Mouse (Mus musculus) testis, adult 2 months (tissue): ENCODE measurements around the gene Hoxa3. TPM values are rescaled to one million over a fixed set of nuclear protein-coding genes. Genes with fewer than 3 reads are reported as not detected.

Source experiments
- H3K27ac ChIP-seq: fragments of 200-500 bp; 2 replicates; pipeline ENCODE4 v1.5.1; 2012; ENCODE audit warnings: low read depth, low read length; ENCODE audit not compliant: control insufficient read depth, insufficient read depth
- H3K27me3 ChIP-seq: fragments of 200-500 bp; 2 replicates; pipeline ENCODE4 v1.6.1; 2012; ENCODE audit warnings: mild to moderate bottlenecking, low read length, moderate library complexity; ENCODE audit not compliant: control insufficient read depth, insufficient read depth
- H3K36me3 ChIP-seq: fragments of 200-500 bp; 2 replicates; pipeline ENCODE4 v1.6.1; 2012; ENCODE audit warnings: mild to moderate bottlenecking, low read length; ENCODE audit not compliant: control insufficient read depth, insufficient read depth
- H3K4me1 ChIP-seq: fragments of 200-500 bp; 2 replicates; pipeline ENCODE4 v1.6.1; 2012; ENCODE audit warnings: low read length; ENCODE audit not compliant: control insufficient read depth, insufficient read depth
- H3K4me3 ChIP-seq: fragments of 200-500 bp; 2 replicates; pipeline ENCODE4 v1.5.1; 2012; ENCODE audit warnings: low read depth, mild to moderate bottlenecking, low read length, moderate library complexity, mixed read lengths; ENCODE audit not compliant: control insufficient read depth
- CTCF ChIP-seq: fragments of 200-500 bp; IDR thresholded peaks from 2 replicates; pipeline ENCODE4 v1.5.1; 2012; ENCODE audit warnings: low read depth, mild to moderate bottlenecking, inconsistent platforms, low read length, moderate library complexity; ENCODE audit not compliant: control insufficient read depth, insufficient read depth, insufficient replicate concordance
- POLR2A ChIP-seq: fragments of 200-500 bp; IDR thresholded peaks from 2 replicates; pipeline ENCODE4 v1.6.1; 2012; ENCODE audit warnings: low read depth, mild to moderate bottlenecking, inconsistent platforms, low read length, moderate library complexity; ENCODE audit not compliant: control insufficient read depth
- polyA plus RNA-seq: library from polyadenylated mRNA; depleted of rRNA; stranded (reverse); fragments of >200 nt; gene quantifications from 2 replicates; pipeline ENCODE4 v1.2.3, GENCODE M21; 2012

Hoxa3 gene
- polyA plus RNA-seq, 1 experiment = 5.8 TPM

- no peak for TF ChIP-seq POLR2A
- TF ChIP-seq CTCF = no peak
- H3K27me3 ChIP-seq = peaks cover 21% of the 10 kb centered on the region
- no peaks in the 10 kb centered on the region for H3K36me3 ChIP-seq
- no peak overlapping the region for H3K4me3 ChIP-seq
- H3K4me1 ChIP-seq = peaks cover 19% of the 10 kb centered on the region
- H3K27ac ChIP-seq = no peak overlapping the region
These were observed 9.6 kb upstream of the Hoxa3 start for GRCm38 (mm10) chr6:52222729-52223128.

DNA sequence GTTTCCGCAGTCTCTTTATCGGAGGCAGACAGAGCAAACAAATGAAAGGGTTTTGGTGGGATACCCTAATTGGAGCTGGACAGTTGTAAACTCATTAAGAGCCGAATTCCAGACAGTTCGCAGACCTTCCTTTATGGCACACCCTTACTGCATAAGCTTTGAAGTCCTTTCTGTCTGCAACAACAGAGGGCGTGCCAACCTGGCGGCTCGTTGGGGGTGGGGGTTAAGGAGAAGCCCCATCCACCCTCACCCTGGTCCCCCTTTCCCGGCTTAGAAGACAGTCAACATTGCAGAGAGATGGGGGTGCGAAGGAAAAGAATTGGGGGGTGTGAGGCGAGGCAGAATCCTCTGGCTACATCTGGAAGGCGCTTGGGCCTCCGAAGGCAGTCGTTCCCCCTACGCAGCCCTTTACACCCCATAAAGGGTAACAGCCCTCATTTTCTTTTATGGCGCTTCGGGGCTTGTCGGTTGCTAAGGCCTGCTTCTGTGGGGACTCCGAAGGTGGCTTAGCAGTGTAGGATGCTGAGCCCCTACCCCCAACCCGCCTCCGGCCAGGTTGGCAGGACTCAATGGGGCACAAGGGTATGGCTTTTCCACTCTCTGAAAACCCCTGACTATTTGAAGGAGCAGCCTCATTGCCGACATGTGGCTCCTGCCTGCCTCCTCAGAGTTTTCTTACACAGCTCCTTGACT lies 9.0 kb upstream of the Hoxa3 start:
- no peaks in the 10 kb centered on the region for H3K36me3 ChIP-seq
- peak overlapping the region; percentile 31; the same call in 1 of the 2 replicates for H3K4me3 ChIP-seq
- H3K27me3 ChIP-seq = peaks cover 25% of the 10 kb centered on the region
- TF ChIP-seq CTCF (no peak), POLR2A (no peak)
- H3K4me1 ChIP-seq = peaks cover 24% of the 10 kb centered on the region
- H3K27ac ChIP-seq = no peak overlapping the region

DNA sequence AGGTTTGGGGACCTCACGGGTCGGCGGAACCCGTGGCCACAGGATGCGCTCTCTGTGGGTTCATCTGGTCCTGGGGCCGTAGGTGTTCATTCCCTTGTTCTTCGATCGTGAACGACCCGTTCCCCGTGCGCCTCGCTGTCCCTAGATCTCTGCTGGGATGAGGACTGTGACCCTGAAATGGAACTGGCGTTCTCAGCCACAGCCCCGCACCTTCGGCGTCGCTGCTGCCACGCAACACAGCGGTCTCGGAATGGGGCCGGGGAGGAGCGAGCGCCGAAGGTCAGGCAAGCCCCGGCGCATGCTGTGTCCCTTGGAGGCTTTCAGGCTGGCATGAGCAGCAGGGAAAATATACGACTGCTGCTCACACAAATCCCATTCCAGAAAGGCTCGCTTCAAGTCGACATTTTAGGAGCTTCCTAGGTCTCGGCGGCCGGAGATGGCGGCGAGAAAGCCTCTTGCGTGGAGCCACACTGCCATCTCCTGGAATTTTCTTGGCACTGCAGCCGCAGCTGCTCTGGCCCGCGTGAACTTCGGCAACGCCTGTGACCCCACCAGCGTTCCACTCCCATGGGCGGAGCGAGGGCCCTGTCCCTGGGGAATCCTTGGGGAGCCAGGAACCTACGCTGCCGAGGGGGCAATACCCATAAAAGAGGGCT lies 8.3 kb upstream of the Hoxa3 start, which contains the start of gene Hoxa7:
Gene Hoxa7, minus strand, starts transcription at position 518 of the 656 bp plus-strand sequence.
- TF ChIP-seq POLR2A (no peak), CTCF (peak; percentile 96)
- Histone ChIP-seq H3K4me3 (peak within 1 kb of the TSS; percentile 89), H3K4me1 (peaks cover 28% of the 10 kb centered on the region), H3K27ac (peak within 1 kb of the TSS; percentile 27; the same call in 1 of the 2 replicates), H3K36me3 (no peaks in the 10 kb centered on the region), H3K27me3 (peaks cover 21% of the 10 kb centered on the region)

GRCm38 (mm10) chr6:52220865-52221310 lies 7.8 kb upstream of the Hoxa3 start:
- H3K4me1 ChIP-seq = peaks cover 33% of the 10 kb centered on the region
- no peaks in the 10 kb centered on the region for H3K36me3 ChIP-seq
- TF ChIP-seq POLR2A (no peak), CTCF (no peak)
- peaks cover 21% of the 10 kb centered on the region for H3K27me3 ChIP-seq
- H3K27ac ChIP-seq = no peak overlapping the region
- H3K4me3 ChIP-seq = peak overlapping the region; percentile 89

DNA sequence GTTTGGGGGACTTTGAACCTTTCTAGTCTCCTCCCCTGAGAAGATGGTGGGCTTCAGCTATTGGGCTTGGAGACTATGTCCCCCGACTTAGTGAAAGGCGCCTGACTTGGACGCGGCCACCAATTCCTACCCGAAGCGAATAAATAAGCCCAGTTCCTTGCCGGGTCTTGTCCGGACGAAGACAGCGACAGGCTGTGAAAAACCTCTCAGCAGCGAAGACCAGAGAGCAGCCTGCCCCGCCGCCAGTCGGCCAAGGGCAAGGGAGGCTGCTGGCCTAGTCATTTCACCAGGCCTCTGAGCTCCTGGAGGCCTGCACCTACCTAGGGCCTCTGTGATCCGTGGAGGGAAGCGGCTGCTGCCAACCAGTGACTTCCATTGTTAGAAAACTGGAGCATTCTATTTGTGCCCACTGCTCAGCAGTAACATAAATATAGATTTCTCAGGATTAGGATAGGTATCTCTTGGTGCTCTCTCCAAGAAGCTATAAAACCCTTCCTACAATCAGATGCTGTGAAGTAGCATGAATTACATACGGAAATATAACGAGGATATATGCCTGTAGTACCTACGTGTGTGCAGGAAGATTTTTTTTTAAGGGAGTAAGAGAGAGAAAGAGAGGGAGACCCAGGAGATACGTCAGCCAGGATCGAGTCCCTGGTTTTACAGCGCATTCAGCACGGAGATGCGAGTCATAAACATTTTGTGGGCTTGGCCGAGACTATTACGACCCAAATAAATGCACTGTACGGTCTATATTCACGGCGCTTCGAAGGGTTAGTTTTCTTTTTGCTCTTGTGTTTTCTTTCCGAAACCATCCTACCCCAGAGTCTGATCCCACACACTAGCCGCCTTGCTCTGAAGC lies 7.1 kb upstream of the Hoxa3 start:
- H3K27me3 ChIP-seq = peaks cover 17% of the 10 kb centered on the region
- H3K4me3 ChIP-seq = no peak overlapping the region
- H3K36me3 ChIP-seq = no peaks in the 10 kb centered on the region
- TF ChIP-seq CTCF = no peak
- TF ChIP-seq POLR2A = no peak
- H3K4me1 ChIP-seq = peaks cover 34% of the 10 kb centered on the region
- H3K27ac ChIP-seq = no peak overlapping the region

GRCm38 (mm10) chr6:52219234-52219942 lies 6.3 kb upstream of the Hoxa3 start:
- Histone ChIP-seq H3K4me1 (peaks cover 36% of the 10 kb centered on the region), H3K27me3 (peaks cover 11% of the 10 kb centered on the region), H3K4me3 (no peak overlapping the region), H3K36me3 (no peaks in the 10 kb centered on the region), H3K27ac (no peak overlapping the region)
- TF ChIP-seq CTCF (no peak), POLR2A (no peak)
